Mouse (Mus musculus) hindbrain, embryonic 13.5 days (tissue): Measurements from ENCODE around the gene Pde6h. TPM values are rescaled to one million over a fixed set of nuclear protein-coding genes. Genes with fewer than 3 reads are reported as not detected.

Experiments
- ATAC-seq: fragments of 200-750 bp; cut with Nextera tagmentation; 2 replicates; pipeline ENCODE4 v1.8.0; 2017; ENCODE audit warnings: moderate TSS enrichment; ENCODE audit not compliant: low FRiP score
- H3K27ac ChIP-seq: fragments of 300-500 bp; sonication (generic); 2 replicates; pipeline ENCODE4 v1.5.1; 2015; ENCODE audit warnings: inconsistent platforms, mild to moderate bottlenecking, moderate library complexity
- H3K27me3 ChIP-seq: fragments of 300-500 bp; sonication (generic); 2 replicates; pipeline ENCODE4 v1.6.1; 2015; ENCODE audit warnings: mild to moderate bottlenecking, inconsistent platforms
- H3K36me3 ChIP-seq: fragments of 300-500 bp; sonication (generic); 2 replicates; pipeline ENCODE4 v1.6.1; 2015; ENCODE audit warnings: mild to moderate bottlenecking, inconsistent platforms
- H3K4me1 ChIP-seq: fragments of 300-500 bp; sonication (generic); replicated peaks from 2 replicates; pipeline ENCODE4 v1.6.1; 2015; ENCODE audit warnings: inconsistent platforms
- H3K4me2 ChIP-seq: fragments of 300-500 bp; sonication (generic); 2 replicates; pipeline ENCODE4 v1.6.1; 2015; ENCODE audit warnings: inconsistent platforms, mild to moderate bottlenecking, moderate library complexity
- H3K4me3 ChIP-seq: fragments of 300-500 bp; sonication (generic); 2 replicates; pipeline ENCODE4 v1.5.1; 2015; ENCODE audit warnings: mild to moderate bottlenecking, inconsistent platforms
- H3K9ac ChIP-seq: fragments of 300-500 bp; sonication (generic); 2 replicates; pipeline ENCODE4 v1.6.1; 2015; ENCODE audit warnings: mild to moderate bottlenecking, inconsistent platforms
- H3K9me3 ChIP-seq: fragments of 300-500 bp; sonication (generic); 2 replicates; pipeline ENCODE4 v1.6.1; 2016; ENCODE audit warnings: inconsistent platforms
- WGBS: fragments of 180-500 bp; shearing (Covaris S2); methylation state at CpG from one replicate; pipeline ENCODE4 v1.1.7; 2015; 5-methylcytosine and 5-hydroxymethylcytosine counted together
- polyA plus RNA-seq: library from polyadenylated mRNA; unstranded; fragments of >200 nt; fragmentation: Nextera tagmentation; extraction: Ambion mirVana; gene quantifications from 2 replicates; pipeline ENCODE4 v1.2.1, GENCODE M21; 2015

Pde6h gene
- polyA plus RNA-seq, 1 experiment from 2014 or later = not detected

DNA sequence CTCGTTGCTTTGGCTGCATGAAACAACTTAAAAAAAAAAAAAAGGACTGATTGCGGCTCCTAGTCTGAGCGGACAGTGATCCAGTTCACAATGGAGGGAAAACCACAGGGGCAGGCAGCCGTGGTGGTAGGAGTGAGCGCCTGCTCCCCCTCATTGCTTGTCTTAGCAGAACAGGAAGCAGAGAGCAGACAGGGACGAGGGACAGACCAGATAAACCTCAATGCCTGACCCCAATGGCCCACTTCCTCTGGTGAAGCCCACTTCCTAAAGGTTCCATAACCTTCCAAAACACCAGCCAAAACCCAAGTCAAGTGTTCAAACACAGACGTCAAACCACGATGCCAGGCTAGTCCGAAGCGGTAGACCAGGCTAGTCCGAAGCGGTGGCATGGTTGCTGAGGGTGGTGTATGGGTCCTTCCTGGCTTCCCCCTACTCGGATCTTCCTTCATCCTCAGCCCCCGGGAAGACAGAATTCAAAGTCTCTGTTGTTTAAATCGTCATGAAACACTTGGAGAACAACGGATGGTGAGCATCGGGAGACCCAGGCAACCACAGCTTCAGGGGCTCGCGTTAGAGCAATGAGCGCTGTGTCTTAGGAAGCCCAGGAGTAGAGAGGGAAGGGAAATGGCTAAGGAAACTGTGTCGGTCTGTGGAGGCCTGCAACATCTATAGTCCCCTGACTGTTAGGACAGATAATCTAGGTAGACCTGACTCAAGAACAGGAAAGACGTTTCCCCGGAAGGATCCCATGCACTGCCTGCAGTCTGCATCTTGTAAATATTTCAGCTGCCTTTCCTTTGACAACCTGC lies 55.8 kb downstream of the Pde6h start:
- Histone ChIP-seq H3K36me3 (no peaks in the 10 kb centered on the region), H3K27me3 (no peaks in the 10 kb centered on the region), H3K9ac (no peak overlapping the region), H3K4me1 (peaks cover 10% of the 10 kb centered on the region), H3K9me3 (no peaks in the 10 kb centered on the region), H3K27ac (no peak overlapping the region), H3K4me2 (no peak overlapping the region), H3K4me3 (no peak overlapping the region)
- WGBS = 86% methylated on average over 23 of the region's 23 CpGs
- ATAC-seq = no peak

DNA sequence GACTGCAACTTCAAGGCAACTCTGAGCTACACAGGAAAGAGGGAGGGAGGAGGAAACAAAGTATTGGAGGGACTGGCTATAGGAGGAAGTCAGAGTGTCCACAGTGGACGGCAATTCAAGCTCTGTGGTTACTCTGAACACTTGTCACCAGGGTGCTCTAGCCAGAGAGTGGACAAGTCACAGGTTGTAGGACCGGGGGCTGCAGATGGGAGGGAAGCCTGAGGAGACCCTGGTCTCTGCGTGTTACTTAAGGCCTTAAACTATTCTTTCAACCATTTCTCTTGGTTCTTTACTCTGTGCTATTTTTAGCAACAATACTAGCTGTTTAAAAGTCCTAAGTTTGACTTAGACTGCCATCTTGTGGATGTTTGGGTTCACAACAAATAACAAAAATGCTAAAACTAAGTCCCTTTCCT lies 56.7 kb downstream of the Pde6h start:
- H3K27ac ChIP-seq = no peak overlapping the region
- WGBS = 45% methylated on average over 3 of the region's 3 CpGs
- ATAC-seq = peak; percentile 63

DNA sequence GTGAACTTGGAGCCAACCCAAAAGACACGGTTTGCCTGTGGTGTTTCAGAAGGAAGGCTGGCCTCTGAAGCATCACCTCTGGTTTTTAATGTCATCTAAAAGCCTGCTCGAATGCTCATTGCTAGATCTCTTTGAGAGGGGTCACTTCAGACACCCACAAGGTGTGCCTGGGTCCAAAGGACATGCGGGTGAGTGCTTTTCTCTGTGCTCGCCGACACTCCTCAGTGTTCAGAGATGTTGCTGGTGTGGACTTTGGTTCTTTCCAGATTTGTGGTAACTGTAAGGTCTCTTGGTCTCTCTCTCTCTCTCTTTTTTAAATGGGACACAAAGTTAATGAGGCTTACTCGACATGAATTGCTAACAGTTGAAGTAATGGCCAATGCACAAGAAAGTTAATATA lies 58.9 kb downstream of the Pde6h start:
- no peaks in the 10 kb centered on the region for H3K27me3 ChIP-seq
- no peaks in the 10 kb centered on the region for H3K9me3 ChIP-seq
- WGBS = 86% methylated on average over 6 of the region's 6 CpGs
- no peak overlapping the region for H3K4me2 ChIP-seq
- H3K27ac ChIP-seq = no peak overlapping the region
- no peaks in the 10 kb centered on the region for H3K36me3 ChIP-seq
- no peak overlapping the region for H3K9ac ChIP-seq
- H3K4me1 ChIP-seq = peaks cover 14% of the 10 kb centered on the region
- no peak overlapping the region for H3K4me3 ChIP-seq
- no peak for ATAC-seq

More for the DNA sequence above, 56.7 kb downstream of the Pde6h start:
- Histone ChIP-seq H3K9me3 (no peaks in the 10 kb centered on the region), H3K4me1 (peaks cover 12% of the 10 kb centered on the region), H3K9ac (no peak overlapping the region), H3K4me2 (no peak overlapping the region), H3K36me3 (no peaks in the 10 kb centered on the region), H3K4me3 (no peak overlapping the region), H3K27me3 (no peaks in the 10 kb centered on the region)

DNA sequence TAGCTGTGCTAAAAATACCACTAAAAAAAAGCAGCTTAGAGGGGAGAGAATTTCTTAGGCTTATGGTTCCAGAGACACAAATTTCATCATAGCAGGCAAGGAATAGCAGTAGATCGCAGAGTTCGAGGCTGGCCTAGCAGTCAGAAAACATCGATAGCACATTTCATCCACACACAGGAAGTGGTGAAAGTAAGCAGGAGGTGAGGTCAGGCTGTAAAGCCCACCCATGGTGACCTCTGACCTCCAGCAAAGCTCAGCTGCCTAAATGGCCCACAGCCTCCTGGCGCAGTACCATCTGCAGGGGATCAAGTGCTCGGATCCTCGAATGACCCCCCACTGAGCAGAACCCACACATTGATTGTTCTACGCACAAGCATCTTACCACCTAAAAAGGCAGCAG lies 59.6 kb downstream of the Pde6h start:
- H3K27ac ChIP-seq = no peak overlapping the region
- no peak overlapping the region for H3K4me3 ChIP-seq
- 61% methylated on average over 7 of the region's 7 CpGs for WGBS
- H3K27me3 ChIP-seq = no peaks in the 10 kb centered on the region
- H3K36me3 ChIP-seq = no peaks in the 10 kb centered on the region
- ATAC-seq = no peak
- H3K4me2 ChIP-seq = no peak overlapping the region
- H3K9ac ChIP-seq = no peak overlapping the region
- no peaks in the 10 kb centered on the region for H3K9me3 ChIP-seq
- H3K4me1 ChIP-seq = peaks cover 14% of the 10 kb centered on the region

DNA sequence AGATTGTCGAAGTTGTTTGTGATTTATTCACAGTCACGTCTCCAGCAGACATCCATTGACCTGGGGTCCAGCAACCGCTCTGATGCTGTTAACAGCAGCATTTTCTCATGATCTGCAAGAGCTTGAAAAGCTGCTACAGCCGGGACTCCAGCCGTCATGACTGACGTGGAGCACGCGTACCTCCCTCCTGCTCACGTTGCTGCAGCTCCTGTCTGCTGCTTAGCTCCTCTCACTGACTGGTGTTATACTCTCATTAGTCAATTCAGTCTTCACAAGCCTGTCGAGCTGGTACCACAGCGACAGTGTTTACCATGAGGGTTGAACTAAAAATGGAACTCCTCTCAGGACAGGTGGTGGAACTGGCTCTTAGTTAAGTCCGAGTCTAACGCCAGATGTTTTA lies 62.4 kb downstream of the Pde6h start:
- Histone ChIP-seq H3K27me3 (no peaks in the 10 kb centered on the region), H3K36me3 (no peaks in the 10 kb centered on the region), H3K9me3 (no peaks in the 10 kb centered on the region), H3K27ac (no peak overlapping the region), H3K4me1 (0 out of 2 replicates have a peak, but pooled peaks cover 10% of the 10 kb centered on the region), H3K4me3 (no peak overlapping the region), H3K4me2 (no peak overlapping the region), H3K9ac (no peak overlapping the region)
- ATAC-seq = no peak
- 58% methylated on average over 13 of the region's 13 CpGs for WGBS

DNA sequence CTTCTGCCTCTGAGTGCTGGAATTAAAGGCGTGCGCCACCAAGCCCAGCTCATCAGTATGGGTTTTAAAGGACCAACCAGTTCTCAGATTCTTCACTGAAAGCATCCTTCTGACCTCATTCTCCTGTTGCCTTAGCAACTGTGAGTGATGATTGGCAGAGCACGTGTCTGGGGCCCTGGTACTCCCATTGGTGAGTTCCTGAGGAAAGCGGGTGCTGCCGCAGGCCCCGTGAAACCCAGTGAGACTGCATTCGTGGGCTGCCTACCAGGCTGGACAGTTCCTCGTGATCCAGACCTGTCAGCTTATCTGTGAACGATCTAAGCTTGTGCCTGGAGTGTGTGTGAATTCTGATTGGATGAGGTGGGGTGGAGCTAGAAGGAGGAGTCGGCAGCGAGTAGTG lies 63.1 kb downstream of the Pde6h start:
- Histone ChIP-seq H3K27me3 (no peaks in the 10 kb centered on the region), H3K36me3 (no peaks in the 10 kb centered on the region), H3K9me3 (no peaks in the 10 kb centered on the region), H3K4me3 (no peak overlapping the region), H3K4me1 (0 out of 2 replicates have a peak, but pooled peaks cover 10% of the 10 kb centered on the region), H3K4me2 (0 out of 2 replicates have a peak overlapping the region, but pooled peaks have one; percentile 4), H3K9ac (no peak overlapping the region), H3K27ac (no peak overlapping the region)
- 57% methylated on average over 11 of the region's 11 CpGs for WGBS
- ATAC-seq = 0 out of 2 replicates have a peak, but pooled peaks have one; percentile 23

DNA sequence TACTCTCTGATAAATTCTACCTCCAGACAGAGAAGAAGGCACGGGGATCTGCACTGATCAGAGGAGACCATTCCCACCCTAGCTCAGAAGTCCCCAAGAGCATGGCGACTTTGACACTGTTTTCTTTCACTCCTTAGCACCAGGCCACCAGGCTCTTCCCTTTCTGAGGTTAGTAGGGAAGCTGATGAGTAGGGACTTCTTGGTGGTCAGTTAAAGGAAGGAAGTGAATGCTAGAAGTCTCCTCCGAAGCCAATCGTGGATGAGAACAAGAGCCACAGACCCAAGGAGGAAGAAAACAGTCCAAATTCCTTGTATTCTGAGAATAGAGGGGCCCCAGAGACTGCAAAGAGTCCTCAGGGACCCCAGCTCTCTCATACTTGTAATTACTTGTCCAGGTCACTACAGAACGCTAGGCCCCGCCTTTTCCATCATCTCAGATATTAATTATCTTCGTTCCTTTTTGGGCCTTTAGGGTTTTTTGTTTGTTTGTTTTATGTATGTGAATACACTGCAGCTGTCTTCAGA lies 65.0 kb downstream of the Pde6h start:
- no peaks in the 10 kb centered on the region for H3K27me3 ChIP-seq
- no peaks in the 10 kb centered on the region for H3K36me3 ChIP-seq
- ATAC-seq = no peak
- H3K9ac ChIP-seq = no peak overlapping the region
- no peak overlapping the region for H3K4me2 ChIP-seq
- H3K4me3 ChIP-seq = no peak overlapping the region
- H3K27ac ChIP-seq = no peak overlapping the region
- 0 out of 2 replicates have a peak, but pooled peaks cover 7% of the 10 kb centered on the region for H3K4me1 ChIP-seq
- H3K9me3 ChIP-seq = no peaks in the 10 kb centered on the region
- WGBS = 91% methylated on average over 7 of the region's 7 CpGs

DNA sequence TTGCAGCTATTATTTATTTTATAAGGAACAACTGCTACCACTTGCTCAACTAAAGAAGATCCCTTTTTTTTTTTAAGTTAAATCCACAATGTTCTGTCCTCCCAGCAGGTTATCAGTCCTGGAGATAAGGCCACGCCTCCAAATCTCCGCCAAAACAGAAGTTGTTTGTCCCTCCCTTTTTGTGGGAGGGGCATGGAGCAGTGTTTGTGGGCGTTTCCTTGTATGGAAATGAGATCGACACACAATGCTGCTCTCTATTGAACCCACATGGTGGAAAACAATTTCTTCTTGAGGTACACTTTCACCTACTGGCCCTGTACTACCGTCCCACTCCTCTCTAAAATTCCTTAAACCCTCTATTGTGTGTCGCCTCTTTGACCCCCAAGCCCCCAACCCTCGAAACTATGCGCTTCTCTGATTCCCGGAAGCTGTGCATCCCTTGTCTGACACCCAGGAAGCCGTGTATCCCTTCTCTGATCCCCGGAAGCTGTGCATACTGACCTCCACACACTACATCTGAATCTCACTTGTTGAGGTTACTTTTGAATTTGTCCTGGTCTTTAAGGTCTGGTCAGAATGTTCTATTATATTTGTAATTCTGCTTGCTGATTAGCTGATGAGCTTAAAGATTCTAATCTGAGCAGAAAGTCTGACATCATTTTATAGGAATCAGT lies 66.3 kb downstream of the Pde6h start:
- ATAC-seq = peak; percentile 40; the same call in 1 of the 2 replicates
- Histone ChIP-seq H3K4me2 (no peak overlapping the region; the same call in 1 of the 2 replicates), H3K27ac (no peak overlapping the region), H3K4me3 (no peak overlapping the region), H3K9ac (no peak overlapping the region), H3K9me3 (no peaks in the 10 kb centered on the region), H3K27me3 (no peaks in the 10 kb centered on the region), H3K4me1 (0 out of 2 replicates have a peak, but pooled peaks cover 3% of the 10 kb centered on the region), H3K36me3 (no peaks in the 10 kb centered on the region)
- WGBS = 33% methylated on average over 11 of the region's 11 CpGs

DNA sequence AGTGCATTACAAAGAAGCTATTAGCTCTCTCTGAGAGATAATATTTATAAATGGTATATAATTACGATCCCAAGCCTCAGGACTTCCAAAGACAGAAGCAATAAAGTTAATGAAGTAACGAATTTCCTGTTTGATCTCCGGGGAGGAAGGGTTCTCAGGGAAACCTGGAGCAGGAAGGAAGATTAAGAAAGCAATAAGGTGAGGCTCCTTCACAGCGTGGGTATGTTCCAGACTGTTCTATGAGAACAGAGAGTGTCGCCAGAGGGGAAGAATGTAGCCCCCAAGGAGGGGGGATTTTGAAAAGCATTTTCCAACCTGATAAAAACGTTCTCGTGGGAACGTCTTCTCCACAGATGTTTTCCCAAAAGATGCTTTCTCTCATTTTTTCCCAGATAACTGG lies 66.9 kb downstream of the Pde6h start:
- WGBS = 66% methylated on average over 8 of the region's 8 CpGs
- Histone ChIP-seq H3K27me3 (no peaks in the 10 kb centered on the region), H3K27ac (no peak overlapping the region), H3K4me1 (no peaks in the 10 kb centered on the region), H3K9me3 (no peaks in the 10 kb centered on the region), H3K4me2 (no peak overlapping the region), H3K4me3 (no peak overlapping the region), H3K36me3 (no peaks in the 10 kb centered on the region), H3K9ac (no peak overlapping the region)
- no peak for ATAC-seq

DNA sequence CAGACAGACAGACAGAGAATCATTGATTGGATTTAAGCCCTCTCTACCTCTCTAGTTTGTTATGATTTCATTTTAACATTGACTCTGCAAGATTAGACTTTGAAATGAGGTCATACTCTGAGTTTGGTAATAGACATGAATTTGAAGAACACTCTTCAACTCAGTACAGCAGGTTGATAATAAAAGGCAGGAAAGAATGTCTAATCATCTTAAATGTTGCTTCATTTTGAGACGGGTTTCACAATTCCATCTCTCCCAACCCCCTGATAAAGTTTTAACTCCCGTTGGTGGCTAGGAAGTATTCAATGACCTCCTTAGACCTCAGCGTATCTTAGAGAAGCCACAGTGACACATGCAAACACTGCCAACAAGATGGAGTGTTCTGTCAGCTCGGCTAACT lies 69.9 kb downstream of the Pde6h start:
- H3K36me3 ChIP-seq = no peaks in the 10 kb centered on the region
- ATAC-seq = no peak
- no peak overlapping the region for H3K9ac ChIP-seq
- no peak overlapping the region for H3K27ac ChIP-seq
- 79% methylated on average over 4 of the region's 4 CpGs for WGBS
- H3K4me2 ChIP-seq = no peak overlapping the region
- no peaks in the 10 kb centered on the region for H3K27me3 ChIP-seq
- no peak overlapping the region for H3K4me3 ChIP-seq
- H3K9me3 ChIP-seq = no peaks in the 10 kb centered on the region
- no peaks in the 10 kb centered on the region for H3K4me1 ChIP-seq

DNA sequence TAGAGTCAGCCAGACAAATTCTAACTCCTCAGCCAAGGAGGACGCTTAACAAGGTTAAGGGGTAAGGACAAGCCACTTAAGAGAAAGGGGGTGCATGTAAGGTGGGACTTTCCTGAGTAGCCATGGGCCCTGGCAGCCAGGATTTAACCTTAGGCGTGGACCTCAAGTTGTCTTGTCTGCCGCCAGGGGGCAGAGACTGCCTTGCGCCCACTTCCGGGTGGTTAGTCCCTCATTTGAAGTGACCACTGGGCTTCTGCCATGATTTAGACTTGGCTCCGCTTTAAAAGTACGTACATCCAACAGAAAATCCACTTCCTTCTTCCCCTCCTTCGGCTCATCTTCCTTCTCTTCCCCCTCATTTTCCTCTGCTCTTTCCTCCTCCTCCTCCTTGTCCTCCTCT lies 71.9 kb downstream of the Pde6h start:
- 76% methylated on average over 8 of the region's 8 CpGs for WGBS
- Histone ChIP-seq H3K4me2 (no peak overlapping the region), H3K9me3 (no peaks in the 10 kb centered on the region), H3K27me3 (no peaks in the 10 kb centered on the region), H3K27ac (no peak overlapping the region), H3K4me1 (no peaks in the 10 kb centered on the region), H3K9ac (no peak overlapping the region), H3K4me3 (no peak overlapping the region), H3K36me3 (no peaks in the 10 kb centered on the region)
- ATAC-seq = no peak

DNA sequence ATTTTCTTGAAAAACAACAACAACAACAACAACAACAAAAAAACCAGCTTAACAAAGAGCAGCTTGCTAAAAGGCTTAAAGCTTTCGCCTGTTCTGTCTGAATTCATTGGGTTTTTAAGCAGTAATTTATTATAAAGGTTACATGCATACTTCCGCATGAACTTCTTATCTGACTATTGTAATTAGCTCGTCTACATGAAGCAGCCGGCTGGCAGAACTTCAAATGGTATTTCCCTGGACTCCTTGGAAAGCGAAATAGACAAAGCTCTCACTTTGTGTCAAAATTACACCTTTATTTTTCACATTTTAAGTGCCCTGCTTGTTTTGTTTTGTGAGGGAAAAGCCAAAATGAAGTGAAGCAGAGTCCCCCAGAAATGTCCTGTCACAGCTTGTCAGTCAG lies 72.7 kb downstream of the Pde6h start:
- no peak for ATAC-seq
- Histone ChIP-seq H3K9me3 (no peaks in the 10 kb centered on the region), H3K27ac (no peak overlapping the region), H3K36me3 (no peaks in the 10 kb centered on the region), H3K4me1 (no peaks in the 10 kb centered on the region), H3K4me3 (no peak overlapping the region), H3K27me3 (no peaks in the 10 kb centered on the region), H3K9ac (no peak overlapping the region), H3K4me2 (no peak overlapping the region)
- 75% methylated on average over 5 of the region's 5 CpGs for WGBS
